Mouse (Mus musculus): ENCODE results near the gene Olfr630. TPM values are rescaled to one million over a fixed set of nuclear protein-coding genes. Genes with fewer than 3 reads are reported as not detected.
"Not testable (repeated sequence)": the region's sequence is repeated elsewhere in the genome, so short reads cannot be mapped to it uniquely, and the experiment has no call there.

Gene Olfr630
- total and polyA plus RNA-seq, 2 experiments from 2014 or later = not detected

- Histone ChIP-seq H3K27me3 (ENCODE audit: insufficient read depth, low read length) (no peaks in the 10 kb centered on the region), H3K9ac (replicated peaks; ENCODE audit: low read length) (no peak within 1 kb of the TSS), H3K4me2 (ENCODE audit: low read depth, low read length) (no peak within 1 kb of the TSS), H3K36me3 (ENCODE audit: insufficient read depth, low read length) (no peaks in the 10 kb centered on the region), H3K27ac (no peak within 1 kb of the TSS), H3K9me3 (ENCODE audit: low read length) (no peaks in the 10 kb centered on the region), H3K4me1 (ENCODE audit: insufficient read depth, low read length) (no peaks in the 10 kb centered on the region), H3K4me3 (ENCODE audit: low read length) (no peak within 1 kb of the TSS)
- 75% methylated on average over 2 of the region's 2 CpGs for WGBS
- no peak for TF ChIP-seq CTCF (IDR thresholded peaks at IDR 0.05; ENCODE audit: low read depth)
- ATAC-seq (no peak), DNase-seq (ENCODE audit: low spot score) (no peak)
Observed at GRCm38 (mm10) chr7:103744843-103745242, 12.3 kb downstream of the Olfr630 start, which contains the start of gene Olfr629. Gene Olfr629, minus strand, starts transcription at chr7:103744943.

GRCm38 (mm10) chr7:103730074-103730473 lies 27.1 kb downstream of the Olfr630 start, which contains the start of gene Olfr628:
Gene Olfr628, plus strand, starts transcription at chr7:103730374.
- WGBS = 91% methylated on average over 1 of the region's 1 CpGs
- ATAC-seq = no peak
- Histone ChIP-seq H3K4me1 (ENCODE audit: insufficient read depth, low read length) (no peaks in the 10 kb centered on the region), H3K4me2 (ENCODE audit: low read depth, low read length) (no peak within 1 kb of the TSS), H3K9ac (replicated peaks; ENCODE audit: low read length) (no peak within 1 kb of the TSS), H3K27me3 (ENCODE audit: insufficient read depth, low read length) (no peaks in the 10 kb centered on the region), H3K36me3 (ENCODE audit: insufficient read depth, low read length) (no peaks in the 10 kb centered on the region), H3K4me3 (ENCODE audit: low read length) (no peak within 1 kb of the TSS), H3K9me3 (ENCODE audit: low read length) (no peaks in the 10 kb centered on the region), H3K27ac (no peak within 1 kb of the TSS)
- TF ChIP-seq CTCF (IDR thresholded peaks at IDR 0.05; ENCODE audit: low read depth) = no peak
- no peak for DNase-seq (ENCODE audit: low spot score)

DNA sequence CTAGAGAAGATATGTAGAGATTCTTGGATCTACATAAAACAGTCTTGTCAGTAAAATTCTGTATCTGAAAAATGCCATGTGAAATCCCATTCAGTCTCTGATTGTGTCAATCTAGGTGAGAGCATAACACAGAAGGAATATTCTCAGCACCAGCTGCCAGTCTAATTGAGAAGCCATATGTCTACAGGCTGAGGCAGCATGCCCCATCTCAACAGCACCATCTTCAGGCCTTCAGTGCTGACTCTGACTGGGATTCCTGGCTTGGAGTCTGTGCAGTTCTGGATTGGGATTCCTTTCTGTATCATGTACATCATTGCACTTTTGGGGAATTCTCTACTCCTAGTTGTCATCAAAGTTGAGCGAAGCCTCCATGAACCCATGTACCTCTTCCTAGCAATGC lies 40.7 kb downstream of the Olfr630 start:
- not testable (repeated sequence) for H3K9ac ChIP-seq (replicated peaks; ENCODE audit: low read length); H3K4me1 ChIP-seq (ENCODE audit: insufficient read depth, low read length); H3K4me2 ChIP-seq (ENCODE audit: low read depth, low read length); H3K9me3 ChIP-seq (ENCODE audit: low read length); DNase-seq (ENCODE audit: low spot score); H3K27ac ChIP-seq; H3K27me3 ChIP-seq (ENCODE audit: insufficient read depth, low read length); H3K4me3 ChIP-seq (ENCODE audit: low read length); H3K36me3 ChIP-seq (ENCODE audit: insufficient read depth, low read length); ATAC-seq
- 89% methylated on average over 1 of the region's 1 CpGs for WGBS

DNA sequence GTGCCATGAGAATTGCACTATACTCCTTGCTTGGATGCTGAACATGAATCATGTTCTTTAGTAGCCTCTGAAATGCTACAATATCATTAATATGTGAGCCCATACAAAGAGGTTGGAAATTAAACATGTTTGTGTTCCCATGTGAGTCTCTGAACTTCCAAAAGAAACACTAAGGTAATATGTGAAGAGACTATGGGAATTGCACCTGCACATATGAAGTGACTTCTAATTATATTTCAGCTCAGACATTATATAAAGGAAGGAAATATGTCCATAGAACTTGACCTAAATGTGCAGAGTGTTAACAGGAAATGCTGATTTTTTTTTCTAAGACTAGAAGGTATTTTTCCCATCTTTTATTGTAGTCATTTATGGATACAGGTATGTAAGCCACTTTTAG lies 42.8 kb downstream of the Olfr630 start, which contains the start of gene Olfr243:
TSS of gene Olfr243 (plus strand) at position 301 of the 400 bp plus-strand sequence.
- H3K4me2 ChIP-seq (ENCODE audit: low read depth, low read length) = no peak within 1 kb of the TSS
- ATAC-seq = no peak
- H3K27me3 ChIP-seq (ENCODE audit: insufficient read depth, low read length) = no peaks in the 10 kb centered on the region
- H3K4me3 ChIP-seq (ENCODE audit: low read length) = no peak within 1 kb of the TSS
- TF ChIP-seq CTCF (IDR thresholded peaks at IDR 0.05; ENCODE audit: low read depth) = no peak
- H3K27ac ChIP-seq = no peak within 1 kb of the TSS
- no peak for DNase-seq (ENCODE audit: low spot score)
- H3K36me3 ChIP-seq (ENCODE audit: insufficient read depth, low read length) = no peaks in the 10 kb centered on the region
- no peak within 1 kb of the TSS for H3K9ac ChIP-seq (replicated peaks; ENCODE audit: low read length)
- H3K4me1 ChIP-seq (ENCODE audit: insufficient read depth, low read length) = no peaks in the 10 kb centered on the region
- H3K9me3 ChIP-seq (ENCODE audit: low read length) = no peaks in the 10 kb centered on the region

GRCm38 (mm10) chr7:103712024-103712423 lies 45.1 kb downstream of the Olfr630 start:
- no peak overlapping the region for H3K9ac ChIP-seq (replicated peaks; ENCODE audit: low read length)
- H3K9me3 ChIP-seq (ENCODE audit: low read length) = no peaks in the 10 kb centered on the region
- H3K27ac ChIP-seq = no peak overlapping the region
- H3K4me2 ChIP-seq (ENCODE audit: low read depth, low read length) = no peak overlapping the region
- H3K36me3 ChIP-seq (ENCODE audit: insufficient read depth, low read length) = no peaks in the 10 kb centered on the region
- no peaks in the 10 kb centered on the region for H3K4me1 ChIP-seq (ENCODE audit: insufficient read depth, low read length)
- no peak overlapping the region for H3K4me3 ChIP-seq (ENCODE audit: low read length)
- 41% methylated on average over 2 of the region's 2 CpGs for WGBS
- ATAC-seq (no peak), DNase-seq (ENCODE audit: low spot score) (no peak)
- H3K27me3 ChIP-seq (ENCODE audit: insufficient read depth, low read length) = no peaks in the 10 kb centered on the region
- 0 out of 2 replicates have a peak, but pooled peaks have one; percentile 6 for TF ChIP-seq CTCF (IDR thresholded peaks at IDR 0.05; ENCODE audit: low read depth)

Other genes starting within 250 kb of the Olfr630 start
Only the 30 nearest of the 33 such genes appear.
- not detected in 2 replicates for gene Olfr612, start 214.6 kb downstream of the Olfr630 start, total RNA-seq (2014; rRNA removed)
- not detected in 2 replicates for gene Olfr612, start 214.6 kb downstream of the Olfr630 start, polyA plus RNA-seq (2015; fragmentation: Nextera tagmentation; extraction: Ambion mirVana)
- gene Olfr613, start 209.3 kb downstream of the Olfr630 start, total RNA-seq (2014; rRNA removed) = not detected in 2 replicates
- gene Olfr613, start 209.3 kb downstream of the Olfr630 start, polyA plus RNA-seq (2015; fragmentation: Nextera tagmentation; extraction: Ambion mirVana) = not detected in 2 replicates
- not detected in 2 replicates for gene Olfr615, start 201.3 kb downstream of the Olfr630 start, total RNA-seq (2014; rRNA removed)
- gene Olfr615, start 201.3 kb downstream of the Olfr630 start, polyA plus RNA-seq (2015; fragmentation: Nextera tagmentation; extraction: Ambion mirVana) = not detected in 2 replicates
- not detected in 2 replicates for gene Olfr616, start 188.2 kb downstream of the Olfr630 start, total RNA-seq (2014; rRNA removed)
- not detected in 2 replicates for gene Olfr616, start 188.2 kb downstream of the Olfr630 start, polyA plus RNA-seq (2015; fragmentation: Nextera tagmentation; extraction: Ambion mirVana)
- gene Olfr617, start 184.3 kb downstream of the Olfr630 start, total RNA-seq (2014; rRNA removed) = not detected in 2 replicates
- not detected in 2 replicates for gene Olfr617, start 184.3 kb downstream of the Olfr630 start, polyA plus RNA-seq (2015; fragmentation: Nextera tagmentation; extraction: Ambion mirVana)
- 0.11 TPM in 1 of 2 replicates, not detected in the other for gene Olfr618, start 167.2 kb downstream of the Olfr630 start, total RNA-seq (2014; rRNA removed)
- gene Olfr618, start 167.2 kb downstream of the Olfr630 start, polyA plus RNA-seq (2015; fragmentation: Nextera tagmentation; extraction: Ambion mirVana) = not detected in 2 replicates
- gene Olfr619, start 156.8 kb downstream of the Olfr630 start, total RNA-seq (2014; rRNA removed) = not detected in 2 replicates
- not detected in 2 replicates for gene Olfr619, start 156.8 kb downstream of the Olfr630 start, polyA plus RNA-seq (2015; fragmentation: Nextera tagmentation; extraction: Ambion mirVana)
- gene Olfr620, start 144.8 kb downstream of the Olfr630 start, total RNA-seq (2014; rRNA removed) = not detected in 2 replicates
- gene Olfr620, start 144.8 kb downstream of the Olfr630 start, polyA plus RNA-seq (2015; fragmentation: Nextera tagmentation; extraction: Ambion mirVana) = not detected in 2 replicates
- not detected in 2 replicates for gene Olfr622, start 114.6 kb downstream of the Olfr630 start, total RNA-seq (2014; rRNA removed)
- not detected in 2 replicates for gene Olfr622, start 114.6 kb downstream of the Olfr630 start, polyA plus RNA-seq (2015; fragmentation: Nextera tagmentation; extraction: Ambion mirVana)
- not detected in 2 replicates for gene Olfr623, start 93.6 kb downstream of the Olfr630 start, total RNA-seq (2014; rRNA removed)
- not detected in 2 replicates for gene Olfr623, start 93.6 kb downstream of the Olfr630 start, polyA plus RNA-seq (2015; fragmentation: Nextera tagmentation; extraction: Ambion mirVana)
- gene Olfr624, start 86.1 kb downstream of the Olfr630 start, total RNA-seq (2014; rRNA removed) = not detected in 2 replicates
- gene Olfr624, start 86.1 kb downstream of the Olfr630 start, polyA plus RNA-seq (2015; fragmentation: Nextera tagmentation; extraction: Ambion mirVana) = 0.05 TPM in 1 of 2 replicates, not detected in the other
- not detected in 2 replicates for gene Olfr625-ps1, start 74.6 kb downstream of the Olfr630 start, total RNA-seq (2014; rRNA removed)
- not detected in 2 replicates for gene Olfr625-ps1, start 74.6 kb downstream of the Olfr630 start, polyA plus RNA-seq (2015; fragmentation: Nextera tagmentation; extraction: Ambion mirVana)
- not detected in 2 replicates for gene Olfr243, start 42.7 kb downstream of the Olfr630 start, total RNA-seq (2014; rRNA removed)
- not detected in 2 replicates for gene Olfr243, start 42.7 kb downstream of the Olfr630 start, polyA plus RNA-seq (2015; fragmentation: Nextera tagmentation; extraction: Ambion mirVana)
- not detected in 2 replicates for gene Olfr628, start 27.0 kb downstream of the Olfr630 start, total RNA-seq (2014; rRNA removed)
- gene Olfr628, start 27.0 kb downstream of the Olfr630 start, polyA plus RNA-seq (2015; fragmentation: Nextera tagmentation; extraction: Ambion mirVana) = not detected in 2 replicates
- gene Olfr629, start 12.4 kb downstream of the Olfr630 start, total RNA-seq (2014; rRNA removed) = not detected in 2 replicates
- not detected in 2 replicates for gene Olfr629, start 12.4 kb downstream of the Olfr630 start, polyA plus RNA-seq (2015; fragmentation: Nextera tagmentation; extraction: Ambion mirVana)
- not detected in 2 replicates for gene Olfr69, start 14.3 kb upstream of the Olfr630 start, total RNA-seq (2014; rRNA removed)
- not detected in 2 replicates for gene Olfr69, start 14.3 kb upstream of the Olfr630 start, polyA plus RNA-seq (2015; fragmentation: Nextera tagmentation; extraction: Ambion mirVana)
- not detected in 2 replicates for gene Olfr68, start 22.4 kb upstream of the Olfr630 start, total RNA-seq (2014; rRNA removed)
- gene Olfr68, start 22.4 kb upstream of the Olfr630 start, polyA plus RNA-seq (2015; fragmentation: Nextera tagmentation; extraction: Ambion mirVana) = not detected in 2 replicates
- not detected in 2 replicates for gene Olfr67, start 34.5 kb upstream of the Olfr630 start, total RNA-seq (2014; rRNA removed)
- not detected in 2 replicates for gene Olfr67, start 34.5 kb upstream of the Olfr630 start, polyA plus RNA-seq (2015; fragmentation: Nextera tagmentation; extraction: Ambion mirVana)
- gene Hbb-bt, start 56.7 kb upstream of the Olfr630 start, total RNA-seq (2014; rRNA removed) = 146 and 311 TPM in 2 replicates
- gene Hbb-bt, start 56.7 kb upstream of the Olfr630 start, polyA plus RNA-seq (2015; fragmentation: Nextera tagmentation; extraction: Ambion mirVana) = 213 and 218 TPM in 2 replicates
- 1,334 and 1,616 TPM in 2 replicates for gene Hbb-bs, start 70.8 kb upstream of the Olfr630 start, total RNA-seq (2014; rRNA removed)
- gene Hbb-bs, start 70.8 kb upstream of the Olfr630 start, polyA plus RNA-seq (2015; fragmentation: Nextera tagmentation; extraction: Ambion mirVana) = 849 and 1,064 TPM in 2 replicates
- gene Hbb-bh2, start 83.2 kb upstream of the Olfr630 start, total RNA-seq (2014; rRNA removed) = not detected in 2 replicates
- not detected in 2 replicates for gene Hbb-bh2, start 83.2 kb upstream of the Olfr630 start, polyA plus RNA-seq (2015; fragmentation: Nextera tagmentation; extraction: Ambion mirVana)
- not detected in 2 replicates for gene Hbb-bh1, start 85.8 kb upstream of the Olfr630 start, total RNA-seq (2014; rRNA removed)
- not detected in 2 replicates for gene Hbb-bh1, start 85.8 kb upstream of the Olfr630 start, polyA plus RNA-seq (2015; fragmentation: Nextera tagmentation; extraction: Ambion mirVana)
- gene Hbb-y, start 95.9 kb upstream of the Olfr630 start, total RNA-seq (2014; rRNA removed) = not detected in 2 replicates
- gene Hbb-y, start 95.9 kb upstream of the Olfr630 start, polyA plus RNA-seq (2015; fragmentation: Nextera tagmentation; extraction: Ambion mirVana) = 0.30 and 1.1 TPM in 2 replicates
- gene Olfr66, start 128.9 kb upstream of the Olfr630 start, total RNA-seq (2014; rRNA removed) = not detected in 2 replicates
- not detected in 2 replicates for gene Olfr66, start 128.9 kb upstream of the Olfr630 start, polyA plus RNA-seq (2015; fragmentation: Nextera tagmentation; extraction: Ambion mirVana)
- gene Olfr64, start 137.2 kb upstream of the Olfr630 start, total RNA-seq (2014; rRNA removed) = not detected in 2 replicates
- gene Olfr64, start 137.2 kb upstream of the Olfr630 start, polyA plus RNA-seq (2015; fragmentation: Nextera tagmentation; extraction: Ambion mirVana) = not detected in 2 replicates
- gene Olfr65, start 146.2 kb upstream of the Olfr630 start, total RNA-seq (2014; rRNA removed) = not detected in 2 replicates
- gene Olfr65, start 146.2 kb upstream of the Olfr630 start, polyA plus RNA-seq (2015; fragmentation: Nextera tagmentation; extraction: Ambion mirVana) = not detected in 2 replicates
- gene Olfr631, start 171.5 kb upstream of the Olfr630 start, total RNA-seq (2014; rRNA removed) = not detected in 2 replicates
- not detected in 2 replicates for gene Olfr631, start 171.5 kb upstream of the Olfr630 start, polyA plus RNA-seq (2015; fragmentation: Nextera tagmentation; extraction: Ambion mirVana)
- gene Olfr632, start 177.0 kb upstream of the Olfr630 start, total RNA-seq (2014; rRNA removed) = not detected in 2 replicates
- gene Olfr632, start 177.0 kb upstream of the Olfr630 start, polyA plus RNA-seq (2015; fragmentation: Nextera tagmentation; extraction: Ambion mirVana) = not detected in 2 replicates
- gene Olfr633, start 187.1 kb upstream of the Olfr630 start, total RNA-seq (2014; rRNA removed) = not detected in 2 replicates
- gene Olfr633, start 187.1 kb upstream of the Olfr630 start, polyA plus RNA-seq (2015; fragmentation: Nextera tagmentation; extraction: Ambion mirVana) = not detected in 2 replicates
- not detected in 2 replicates for gene Olfr635, start 213.8 kb upstream of the Olfr630 start, total RNA-seq (2014; rRNA removed)
- gene Olfr635, start 213.8 kb upstream of the Olfr630 start, polyA plus RNA-seq (2015; fragmentation: Nextera tagmentation; extraction: Ambion mirVana) = not detected in 2 replicates